Mouse (Mus musculus) cerebellum, adult 11-12 months (tissue): ENCODE results near the gene Shroom3.
"Not testable (repeated sequence)": the region's sequence is repeated elsewhere in the genome, so short reads cannot be mapped to it uniquely, and the experiment has no call there.

Experiments
- DNase-seq: peaks from one replicate; pipeline ENCODE4 v3.0.0; 2022

The Shroom3 gene

GRCm38 (mm10) chr5:92900470-92900869, 217.2 kb downstream of the Shroom3 start:
- DNase-seq, result no peak

- DNase-seq, result no peak
Observed at GRCm38 (mm10) chr5:92901870-92902269, 218.6 kb downstream of the Shroom3 start.

GRCm38 (mm10) chr5:92905146-92905545, 221.9 kb downstream of the Shroom3 start:
- no peak for DNase-seq

- DNase-seq, result no peak
Observed at GRCm38 (mm10) chr5:92905594-92906008, 222.4 kb downstream of the Shroom3 start.

GRCm38 (mm10) chr5:92908227-92908626, 225.0 kb downstream of the Shroom3 start:
- no peak for DNase-seq

- no peak for DNase-seq
Observed at GRCm38 (mm10) chr5:92910838-92911237, 227.6 kb downstream of the Shroom3 start.

- no peak for DNase-seq
Observed at GRCm38 (mm10) chr5:92915421-92915820, 232.2 kb downstream of the Shroom3 start.

GRCm38 (mm10) chr5:92917755-92918154, 234.5 kb downstream of the Shroom3 start:
- no peak for DNase-seq

GRCm38 (mm10) chr5:92918170-92918569, 234.9 kb downstream of the Shroom3 start:
- DNase-seq, result no peak

GRCm38 (mm10) chr5:92918866-92919265, 235.6 kb downstream of the Shroom3 start:
- no peak for DNase-seq

- DNase-seq, result no peak
Observed at GRCm38 (mm10) chr5:92919390-92919789, 236.2 kb downstream of the Shroom3 start.

- no peak for DNase-seq
Observed at GRCm38 (mm10) chr5:92920984-92921383, 237.7 kb downstream of the Shroom3 start.

GRCm38 (mm10) chr5:92921728-92922127, 238.5 kb downstream of the Shroom3 start:
- DNase-seq, result no peak

- DNase-seq, result not testable (repeated sequence)
Observed at GRCm38 (mm10) chr5:92922981-92923380, 239.7 kb downstream of the Shroom3 start.

- no peak for DNase-seq
Observed at GRCm38 (mm10) chr5:92924851-92925477, 241.7 kb downstream of the Shroom3 start.

- DNase-seq, result no peak
Observed at GRCm38 (mm10) chr5:92927667-92928066, 244.4 kb downstream of the Shroom3 start.

- DNase-seq, result no peak
Observed at GRCm38 (mm10) chr5:92930557-92930956, 247.3 kb downstream of the Shroom3 start.

- DNase-seq, result no peak
Observed at GRCm38 (mm10) chr5:92931298-92931697, 248.1 kb downstream of the Shroom3 start.

GRCm38 (mm10) chr5:92933010-92933409, 249.8 kb downstream of the Shroom3 start:
- DNase-seq, result no peak

- DNase-seq, result no peak
Observed at GRCm38 (mm10) chr5:92933599-92934217, 250.5 kb downstream of the Shroom3 start.

- no peak for DNase-seq
Observed at GRCm38 (mm10) chr5:92934269-92934939, 251.2 kb downstream of the Shroom3 start.

GRCm38 (mm10) chr5:92935883-92936282, 252.6 kb downstream of the Shroom3 start:
- DNase-seq, result no peak

- DNase-seq, result no peak
Observed at GRCm38 (mm10) chr5:92937701-92938100, 254.5 kb downstream of the Shroom3 start.
